Mouse (Mus musculus) liver, embryonic 11.5 days (tissue): ENCODE results near the gene Gabarapl2. TPM values are rescaled to one million over a fixed set of nuclear protein-coding genes. Genes with fewer than 3 reads are reported as not detected.

Source experiments
- ATAC-seq: fragments of 200-750 bp; cut with Nextera tagmentation; replicated peaks from 2 replicates; pipeline ENCODE4 v1.8.0; 2017; ENCODE audit warnings: moderate number of reproducible peaks, mild to moderate bottlenecking, moderate TSS enrichment, moderate library complexity; ENCODE audit not compliant: low FRiP score
- DNase-seq: peaks from one replicate; pipeline ENCODE4 v3.0.0-alpha.2; 2017; ENCODE audit warnings: low spot score
- H3K27ac ChIP-seq: fragments of 300-500 bp; sonication (generic); 2 replicates; pipeline ENCODE4 v1.5.1; 2014; ENCODE audit warnings: mild to moderate bottlenecking, low read depth, low read length, control low read depth
- H3K27me3 ChIP-seq: fragments of 300-500 bp; sonication (generic); replicated peaks from 2 replicates; pipeline ENCODE4 v1.6.1; 2014; ENCODE audit warnings: low read length, mixed read lengths; ENCODE audit not compliant: control insufficient read depth, insufficient read depth
- H3K36me3 ChIP-seq: fragments of 300-500 bp; sonication (generic); 2 replicates; pipeline ENCODE4 v1.6.1; 2014; ENCODE audit warnings: mild to moderate bottlenecking, low read length, moderate library complexity, mixed read lengths; ENCODE audit not compliant: control insufficient read depth, insufficient read depth
- H3K4me1 ChIP-seq: fragments of 300-500 bp; sonication (generic); replicated peaks from 2 replicates; pipeline ENCODE4 v1.6.1; 2014; ENCODE audit warnings: low read length, mixed read lengths; ENCODE audit not compliant: control insufficient read depth, insufficient read depth
- H3K4me2 ChIP-seq: fragments of 300-500 bp; sonication (generic); 2 replicates; pipeline ENCODE4 v1.6.1; 2014; ENCODE audit warnings: mild to moderate bottlenecking, control low read depth, moderate library complexity
- H3K4me3 ChIP-seq: fragments of 300-500 bp; sonication (generic); 2 replicates; pipeline ENCODE4 v1.5.1; 2014; ENCODE audit warnings: low read depth, low read length, control low read depth
- H3K9ac ChIP-seq: fragments of 300-500 bp; sonication (generic); 2 replicates; pipeline ENCODE4 v1.6.1; 2014; ENCODE audit warnings: low read depth, low read length, control low read depth
- H3K9me3 ChIP-seq: fragments of 300-500 bp; sonication (generic); 2 replicates; pipeline ENCODE4 v1.6.1; 2016; ENCODE audit warnings: low read length, inconsistent platforms, mixed read lengths; ENCODE audit not compliant: control insufficient read depth
- WGBS: fragments of 180-500 bp; shearing (Covaris S2); extraction: QIAGEN DNeasy Blood & Tissue Kit; methylation state at CpG from one replicate; pipeline ENCODE4 v1.1.7; 2014; 5-methylcytosine and 5-hydroxymethylcytosine counted together
- polyA plus RNA-seq: library from polyadenylated mRNA; unstranded; fragments of >200 nt; fragmentation: Nextera tagmentation; extraction: Ambion mirVana; gene quantifications from 2 replicates; pipeline ENCODE4 v1.2.1, GENCODE M21; 2014

The Gabarapl2 gene
- polyA plus RNA-seq, 1 experiment from 2014 or later: 136 TPM

DNA sequence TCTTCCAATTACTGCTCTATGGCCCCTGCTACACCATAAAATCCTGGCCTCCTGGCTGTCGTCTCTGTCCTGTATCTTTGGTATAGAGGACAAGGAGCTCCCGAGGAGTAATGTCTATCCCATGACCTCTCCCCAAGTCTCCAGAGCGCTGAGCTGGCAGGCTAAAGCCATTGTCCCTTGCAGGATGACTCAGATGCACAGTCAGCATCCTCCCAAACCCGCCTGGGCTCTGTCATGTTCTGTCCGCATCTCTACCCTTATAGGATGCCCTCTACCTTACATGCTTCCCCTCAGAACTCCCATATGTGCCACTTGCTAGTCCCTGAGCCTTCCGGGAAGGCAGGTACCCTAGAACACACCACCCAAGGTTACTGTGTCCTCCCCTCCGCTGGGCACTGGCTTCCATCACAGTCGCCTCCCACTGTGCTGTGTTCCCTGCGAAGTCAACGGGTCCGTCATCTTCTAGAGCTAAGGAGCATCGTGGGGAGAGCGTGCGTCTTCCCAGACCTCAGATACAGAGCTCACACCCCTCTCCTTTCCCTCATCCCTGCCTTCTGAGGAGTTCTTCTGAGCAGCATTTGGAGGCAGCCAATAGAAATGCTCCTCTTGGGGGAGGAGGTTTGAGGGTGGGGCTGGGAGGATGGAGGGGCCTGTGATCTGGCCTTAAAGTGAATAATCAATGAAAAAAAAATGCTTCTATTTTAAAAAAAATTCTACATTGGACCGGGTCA, 20.3 kb downstream of the Gabarapl2 start:
- Histone ChIP-seq H3K9me3 (no peaks in the 10 kb centered on the region), H3K4me3 (no peak overlapping the region), H3K36me3 (peaks cover 7% of the 10 kb centered on the region), H3K27me3 (no peaks in the 10 kb centered on the region), H3K4me1 (no peaks in the 10 kb centered on the region), H3K27ac (no peak overlapping the region), H3K4me2 (no peak overlapping the region), H3K9ac (no peak overlapping the region)
- no peak for DNase-seq
- 0 out of 2 replicates have a peak, but pooled peaks have one; percentile 4 for ATAC-seq
- 68% methylated on average over 15 of the region's 15 CpGs for WGBS

GRCm38 (mm10) chr8:111961330-111961729, 20.8 kb downstream of the Gabarapl2 start:
- H3K4me2 ChIP-seq: no peak overlapping the region
- H3K9me3 ChIP-seq: no peaks in the 10 kb centered on the region
- ATAC-seq (no peak), DNase-seq (no peak)
- no peak overlapping the region for H3K4me3 ChIP-seq
- 75% methylated on average over 3 of the region's 3 CpGs for WGBS
- no peak overlapping the region for H3K27ac ChIP-seq
- peaks cover 7% of the 10 kb centered on the region for H3K36me3 ChIP-seq
- no peaks in the 10 kb centered on the region for H3K4me1 ChIP-seq
- no peaks in the 10 kb centered on the region for H3K27me3 ChIP-seq
- H3K9ac ChIP-seq: no peak overlapping the region

GRCm38 (mm10) chr8:111962589-111962988, 22.1 kb downstream of the Gabarapl2 start:
- Histone ChIP-seq H3K9ac (no peak overlapping the region), H3K27ac (no peak overlapping the region), H3K9me3 (no peaks in the 10 kb centered on the region), H3K27me3 (no peaks in the 10 kb centered on the region), H3K4me3 (no peak overlapping the region), H3K4me1 (no peaks in the 10 kb centered on the region), H3K4me2 (no peak overlapping the region), H3K36me3 (no peaks in the 10 kb centered on the region)
- 60% methylated on average over 1 of the region's 1 CpGs for WGBS
- DNase-seq (no peak), ATAC-seq (no peak)

GRCm38 (mm10) chr8:111963091-111963490, 22.6 kb downstream of the Gabarapl2 start:
- no peak overlapping the region for H3K9ac ChIP-seq
- H3K27ac ChIP-seq: no peak overlapping the region
- H3K27me3 ChIP-seq: no peaks in the 10 kb centered on the region
- WGBS: 70% methylated on average over 10 of the region's 10 CpGs
- H3K36me3 ChIP-seq: no peaks in the 10 kb centered on the region
- DNase-seq (no peak), ATAC-seq (no peak)
- H3K9me3 ChIP-seq: no peaks in the 10 kb centered on the region
- no peaks in the 10 kb centered on the region for H3K4me1 ChIP-seq
- H3K4me2 ChIP-seq: no peak overlapping the region
- no peak overlapping the region for H3K4me3 ChIP-seq

DNA sequence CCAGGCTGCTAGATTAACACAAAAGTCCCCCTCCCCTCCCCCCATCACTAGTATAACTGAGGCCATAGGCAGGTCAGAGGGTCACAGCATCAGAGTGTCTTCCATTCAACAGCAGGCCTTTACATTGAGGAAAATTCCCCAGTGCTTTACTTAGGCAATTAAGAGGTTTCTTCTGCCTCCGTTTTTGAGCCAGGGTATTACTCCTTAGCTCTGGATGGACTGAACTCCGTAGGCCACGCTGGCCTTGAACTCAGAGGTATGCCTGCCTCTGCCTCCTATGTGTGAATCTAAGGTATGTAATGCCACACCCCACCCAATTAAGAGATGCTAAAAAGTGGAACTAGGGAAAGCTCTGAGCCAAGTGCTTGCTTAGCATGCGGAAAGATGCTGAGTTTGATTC, 23.0 kb downstream of the Gabarapl2 start:
- Histone ChIP-seq H3K36me3 (no peaks in the 10 kb centered on the region), H3K4me3 (no peak overlapping the region), H3K4me1 (no peaks in the 10 kb centered on the region), H3K27me3 (no peaks in the 10 kb centered on the region), H3K4me2 (no peak overlapping the region), H3K9ac (no peak overlapping the region), H3K27ac (no peak overlapping the region), H3K9me3 (no peaks in the 10 kb centered on the region)
- ATAC-seq: no peak
- 93% methylated on average over 4 of the region's 4 CpGs for WGBS
- no peak for DNase-seq

- no peak overlapping the region for H3K9ac ChIP-seq
- H3K9me3 ChIP-seq: no peaks in the 10 kb centered on the region
- no peaks in the 10 kb centered on the region; the same call in 1 of the 2 replicates for H3K36me3 ChIP-seq
- H3K4me1 ChIP-seq: no peaks in the 10 kb centered on the region
- no peak overlapping the region for H3K4me3 ChIP-seq
- 59% methylated on average over 5 of the region's 5 CpGs for WGBS
- no peak for DNase-seq
- no peak overlapping the region for H3K27ac ChIP-seq
- H3K27me3 ChIP-seq: no peaks in the 10 kb centered on the region
- no peak overlapping the region for H3K4me2 ChIP-seq
- no peak for ATAC-seq
Measured at GRCm38 (mm10) chr8:111964351-111964750, 23.8 kb downstream of the Gabarapl2 start.

- ATAC-seq (no peak), DNase-seq (no peak)
- no peaks in the 10 kb centered on the region for H3K9me3 ChIP-seq
- H3K27me3 ChIP-seq: no peaks in the 10 kb centered on the region
- H3K36me3 ChIP-seq: no peaks in the 10 kb centered on the region; the same call in 1 of the 2 replicates
- H3K27ac ChIP-seq: no peak overlapping the region
- no peak overlapping the region for H3K9ac ChIP-seq
- 80% methylated on average over 7 of the region's 7 CpGs for whole genome bisulfite sequencing
- no peak overlapping the region for H3K4me2 ChIP-seq
- no peak overlapping the region for H3K4me3 ChIP-seq
- H3K4me1 ChIP-seq: no peaks in the 10 kb centered on the region
Measured at GRCm38 (mm10) chr8:111964849-111965561, 24.5 kb downstream of the Gabarapl2 start.

DNA sequence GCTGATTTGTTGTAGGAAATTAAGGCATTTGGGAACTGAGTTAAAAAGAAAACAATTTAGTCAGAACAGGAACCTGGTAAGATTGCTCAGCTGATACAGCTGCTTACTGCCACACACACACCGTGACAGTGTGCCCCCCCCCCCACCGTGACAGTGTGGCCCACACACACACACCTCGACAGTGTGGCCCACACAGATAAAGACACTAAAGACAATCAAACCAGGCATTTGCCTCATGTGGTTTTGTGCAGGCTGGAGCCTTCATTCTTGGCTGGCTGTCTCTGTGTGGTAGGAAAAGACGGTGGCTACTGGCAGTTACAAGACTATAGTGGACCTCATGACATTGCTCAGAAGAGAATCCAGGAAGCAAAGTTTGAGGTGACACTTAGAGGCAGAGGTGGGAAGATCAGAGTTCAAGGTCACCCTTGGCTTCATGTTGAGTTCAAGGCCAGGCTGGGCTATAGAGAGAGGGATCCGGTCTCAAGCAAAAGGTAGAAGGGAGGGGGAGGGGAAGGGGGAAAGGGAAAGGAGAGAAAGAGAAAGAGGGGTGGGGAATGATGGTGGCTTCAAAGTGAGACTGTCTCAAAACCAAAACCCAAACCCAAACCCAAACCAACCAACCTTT, 26.9 kb downstream of the Gabarapl2 start:
- H3K9ac ChIP-seq: no peak overlapping the region
- no peaks in the 10 kb centered on the region for H3K4me1 ChIP-seq
- H3K4me3 ChIP-seq: no peak overlapping the region
- H3K27ac ChIP-seq: no peak overlapping the region
- H3K27me3 ChIP-seq: no peaks in the 10 kb centered on the region
- ATAC-seq (peak; percentile 75), DNase-seq (no peak)
- H3K4me2 ChIP-seq: no peak overlapping the region
- no peaks in the 10 kb centered on the region for H3K9me3 ChIP-seq
- WGBS: 46% methylated on average over 5 of the region's 5 CpGs
- peaks cover 2% of the 10 kb centered on the region; the same call in 1 of the 2 replicates for H3K36me3 ChIP-seq
